In the genomic region with DNA sequence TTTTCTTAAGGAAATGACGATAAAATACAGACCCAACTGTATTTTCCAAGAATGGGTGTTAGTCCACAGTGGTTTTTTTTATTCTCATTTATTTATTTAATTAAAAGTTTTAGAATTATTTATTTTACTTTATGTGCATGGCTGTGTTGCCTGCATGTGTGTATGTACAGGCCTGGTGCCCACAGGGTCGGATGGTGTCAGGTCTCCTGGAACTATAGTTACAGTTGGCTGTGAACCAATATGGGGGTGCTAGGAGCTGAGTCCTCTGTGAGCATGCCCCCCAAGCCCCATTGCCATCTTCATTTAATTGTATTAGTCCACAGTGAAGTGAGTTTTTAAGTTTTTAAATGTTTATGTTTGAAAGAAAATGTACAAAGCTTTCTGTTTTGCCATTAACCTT, we compare ENCODE assay signal across 10 mouse cellular contexts.
"Had no signal": no experiment of that assay in that cellular context is flagged by ENCODE, and none has a peak within 500 bp of the region (broad histone marks: within the 10 kb centered on the region; RNA-seq: fewer than 3 reads in every experiment).

No protein-coding gene starts in this region.

- H3K36me3 ChIP-seq: liver, embryonic 13.5 days; midbrain, embryonic 13.5 days had no signal

- H3K9me3 ChIP-seq: liver, embryonic 13.5 days; midbrain, embryonic 13.5 days had no signal

- H3K4me2 ChIP-seq: liver, embryonic 13.5 days; midbrain, embryonic 13.5 days had no signal

- H3K4me1 ChIP-seq: liver, embryonic 13.5 days had no signal

- ATAC-seq: midbrain, embryonic 16.5 days had no signal

- DNase-seq: kidney, adult 18-20 months; kidney, adult 9 months; kidney, postnatal 14 days; liver, embryonic 13.5 days; lung, adult 2 months; thymus, adult 18-20 months; thymus, postnatal 4 days had no signal

- H3K27me3 ChIP-seq: liver, embryonic 13.5 days; midbrain, embryonic 13.5 days had no signal

- H3K27ac ChIP-seq: liver, embryonic 13.5 days; macrophage; midbrain, embryonic 13.5 days had no signal

- H3K4me3 ChIP-seq: liver, embryonic 13.5 days; midbrain, embryonic 13.5 days had no signal

- H3K9ac ChIP-seq: liver, embryonic 13.5 days; midbrain, embryonic 13.5 days had no signal
